Mouse (Mus musculus) frontal cortex, postnatal 25 days (tissue): ENCODE results near the gene Eif4b.

ENCODE experiments used
- DNase-seq, 2 experiments: peaks; one replicate each; pipeline ENCODE4 v3.0.0; 2022; ENCODE audit warnings: low spot score in 2 of 2

Eif4b gene

GRCm38 (mm10) chr15:102073559-102074069 is at the start of gene Eif4b:
Eif4b (plus strand) TSS chr15:102073773.
- DNase-seq = peak; percentile 97 to 98

- DNase-seq = no peak
Observed at GRCm38 (mm10) chr15:102023888-102024287, 49.7 kb upstream of the Eif4b start.

GRCm38 (mm10) chr15:102025136-102025872 is 48.3 kb upstream of the Eif4b start:
- DNase-seq = no peak

- no peak for DNase-seq
Observed at GRCm38 (mm10) chr15:102026430-102026829, 47.1 kb upstream of the Eif4b start.

- no peak for DNase-seq
Observed at GRCm38 (mm10) chr15:102028040-102028439, 45.5 kb upstream of the Eif4b start, which contains the start of gene Krt18. Krt18 (plus strand) TSS chr15:102028180.

- no peak for DNase-seq
Observed at GRCm38 (mm10) chr15:102034121-102035053, 39.2 kb upstream of the Eif4b start.

- no peak for DNase-seq
Observed at GRCm38 (mm10) chr15:102040277-102040676, 33.3 kb upstream of the Eif4b start.

GRCm38 (mm10) chr15:102041951-102042350 is 31.6 kb upstream of the Eif4b start:
- DNase-seq = no peak

GRCm38 (mm10) chr15:102044745-102045144 is 28.8 kb upstream of the Eif4b start:
- DNase-seq = no peak

- no peak for DNase-seq
Observed at GRCm38 (mm10) chr15:102045691-102046090, 27.9 kb upstream of the Eif4b start.

GRCm38 (mm10) chr15:102048006-102048405 is 25.6 kb upstream of the Eif4b start:
- no peak for DNase-seq

GRCm38 (mm10) chr15:102049871-102050270 is 23.7 kb upstream of the Eif4b start:
- no peak for DNase-seq

GRCm38 (mm10) chr15:102051920-102052683 is 21.5 kb upstream of the Eif4b start:
- peak; percentile 31 to 44 for DNase-seq

- DNase-seq = no peak
Observed at GRCm38 (mm10) chr15:102056495-102057174, 16.9 kb upstream of the Eif4b start.

GRCm38 (mm10) chr15:102065661-102066325 is 7.8 kb upstream of the Eif4b start:
- peak; percentile 78 to 85 for DNase-seq

GRCm38 (mm10) chr15:102070476-102071467 is 2.8 kb upstream of the Eif4b start:
- no peak for DNase-seq

- no peak for DNase-seq
Observed at GRCm38 (mm10) chr15:102072963-102073558, 512 bp upstream of the Eif4b start.

GRCm38 (mm10) chr15:102074070-102074731 is 628 bp downstream of the Eif4b start:
- peak; percentile 32 to 61 for DNase-seq
